Mouse (Mus musculus) adrenal gland, adult (tissue): Measurements from ENCODE around the gene Arhgap23.
A peak's percentile ranks its signal among the peaks of the same experiment; 100 is the strongest.

Source experiments
- DNase-seq, 2 experiments: peaks; one replicate each; pipeline ENCODE4 v3.0.0; 2022 to 2023; ENCODE audit warnings: low spot score in 1 of 2; ENCODE audit not compliant: inconsistent age in 2 of 2

Arhgap23 gene

DNA sequence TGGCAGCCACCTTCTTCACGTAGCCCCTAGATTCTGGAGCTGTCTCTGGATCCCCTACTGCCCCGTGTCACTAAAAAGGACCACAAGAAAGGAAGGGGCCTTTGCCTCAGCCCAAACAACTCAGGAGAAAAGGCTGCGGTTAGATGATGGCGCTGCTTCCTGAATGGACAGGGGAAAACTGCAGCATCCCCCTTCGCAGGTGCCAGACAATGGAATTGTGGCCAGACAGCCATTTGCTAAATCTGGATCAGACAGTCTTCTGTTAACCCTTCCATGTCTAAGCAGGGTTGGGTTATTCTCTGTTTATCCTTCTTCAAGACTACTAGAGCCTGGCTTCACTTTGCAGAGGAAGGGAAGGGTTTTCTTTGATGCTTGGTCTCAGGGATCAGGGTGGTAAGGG, 115.6 kb downstream of the Arhgap23 start:
- no peak for DNase-seq

DNA sequence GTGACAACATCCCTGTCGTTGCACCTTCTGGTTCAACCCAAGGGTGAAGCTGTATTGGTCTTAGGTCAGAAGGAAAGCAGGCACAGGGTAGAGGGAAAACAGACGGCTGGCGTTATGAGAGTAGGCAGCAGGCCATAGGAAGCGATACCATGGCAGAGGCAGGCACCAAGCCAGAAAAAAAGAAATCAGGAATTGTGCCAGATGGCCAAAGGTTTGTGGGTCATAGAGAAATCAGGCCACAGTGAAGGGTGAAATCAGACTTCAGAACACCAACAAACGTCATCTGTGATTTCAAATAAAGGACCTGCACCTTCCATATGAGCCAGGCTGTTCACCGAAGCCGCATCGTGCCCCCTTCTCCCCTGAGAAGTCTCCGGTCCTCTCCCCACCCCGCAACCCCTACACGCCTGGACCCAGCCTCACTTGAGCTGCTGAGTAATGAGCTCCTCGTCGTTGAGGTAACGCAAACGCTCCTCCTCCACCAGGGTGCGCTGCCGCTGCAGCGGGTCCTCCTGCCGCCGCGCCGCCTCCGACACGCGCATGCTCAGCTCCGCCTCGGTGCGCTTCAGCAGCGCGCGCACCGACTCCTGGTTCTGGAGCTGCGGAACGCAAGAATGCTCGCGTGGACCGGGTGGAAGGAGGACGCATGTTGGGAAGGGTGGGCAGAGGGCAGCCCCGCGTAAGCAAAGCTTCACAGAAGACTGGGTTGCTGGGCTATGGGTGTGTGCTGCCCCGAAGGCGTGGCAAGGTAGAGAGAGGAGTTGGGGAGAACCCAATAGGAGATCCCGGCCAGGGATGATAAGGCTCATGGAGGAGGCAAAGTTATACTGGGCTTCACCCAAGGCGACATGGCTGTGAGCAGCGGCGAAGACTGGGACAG, 116.3 kb downstream of the Arhgap23 start:
- peak; percentile 93 to 97 for DNase-seq

DNA sequence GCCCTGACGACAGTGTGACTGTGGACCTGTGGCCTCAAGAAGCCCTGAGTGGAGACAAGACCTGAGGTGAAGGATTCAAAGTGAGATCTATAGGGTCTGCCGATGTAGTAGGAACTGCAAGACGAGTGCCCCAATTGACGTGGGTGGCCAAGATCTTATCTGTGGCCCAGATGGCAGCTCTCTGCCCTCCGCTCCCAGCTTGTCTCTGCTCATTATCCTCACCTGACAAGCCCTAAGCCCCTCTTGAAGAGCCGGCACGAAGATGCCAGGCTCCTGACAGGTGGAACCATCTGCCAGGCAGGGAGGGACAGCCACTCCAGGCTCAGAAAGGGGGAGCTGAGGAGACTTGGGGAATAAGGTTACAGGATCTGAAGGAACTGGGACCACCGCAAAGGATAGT, 117.0 kb downstream of the Arhgap23 start:
- no peak for DNase-seq

DNA sequence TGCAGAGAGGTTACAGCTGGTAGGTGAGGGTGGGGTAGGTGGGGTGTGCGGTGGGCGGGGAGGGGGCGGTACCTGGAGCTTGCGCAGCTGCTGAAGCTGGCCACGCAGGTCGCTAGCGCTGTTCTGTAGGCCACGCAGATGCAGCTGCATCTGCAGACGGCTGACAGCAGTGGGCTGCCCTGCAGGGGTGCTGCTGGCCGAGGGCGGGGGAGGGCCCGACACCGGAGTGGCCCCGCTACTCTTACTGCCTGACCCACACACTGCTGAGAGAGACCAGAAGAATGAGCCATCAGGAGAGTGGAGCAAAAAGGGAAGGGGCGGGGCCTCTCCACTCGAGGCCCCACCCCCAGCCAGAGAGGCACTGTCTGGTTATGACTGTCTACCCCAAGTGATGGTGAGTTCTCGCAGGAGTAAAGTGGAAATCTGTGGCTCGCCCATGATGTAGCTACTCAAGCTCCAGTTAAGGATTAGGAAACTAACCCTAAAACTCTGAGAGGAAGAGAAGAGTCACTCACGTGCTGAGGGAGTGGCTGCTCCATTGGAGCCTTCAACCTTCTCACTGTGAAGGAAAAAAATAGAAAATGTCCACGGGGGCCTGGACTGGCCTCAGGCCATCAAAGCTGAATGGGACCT, 117.7 kb downstream of the Arhgap23 start:
- peak; percentile 44 to 62 for DNase-seq

DNA sequence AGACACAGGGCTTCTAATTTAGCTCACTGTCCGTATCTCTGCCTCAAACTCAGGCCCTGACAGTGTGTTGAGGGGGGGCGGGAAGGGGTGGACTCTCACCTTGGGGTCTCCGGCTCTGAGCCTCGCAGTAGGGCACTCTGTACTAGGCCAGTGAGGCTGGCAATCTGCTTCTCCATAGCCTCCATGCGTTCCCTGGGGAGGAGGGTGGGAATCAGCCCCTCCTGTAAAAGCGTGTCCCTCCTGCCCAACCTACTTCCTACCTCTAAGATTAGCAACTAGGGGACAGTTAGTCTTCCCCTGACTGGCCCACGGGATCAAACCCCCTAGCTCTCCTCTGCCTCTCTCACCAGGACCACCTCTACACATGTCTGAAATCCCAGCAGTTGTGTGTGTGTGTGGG, 118.3 kb downstream of the Arhgap23 start:
- no peak for DNase-seq

DNA sequence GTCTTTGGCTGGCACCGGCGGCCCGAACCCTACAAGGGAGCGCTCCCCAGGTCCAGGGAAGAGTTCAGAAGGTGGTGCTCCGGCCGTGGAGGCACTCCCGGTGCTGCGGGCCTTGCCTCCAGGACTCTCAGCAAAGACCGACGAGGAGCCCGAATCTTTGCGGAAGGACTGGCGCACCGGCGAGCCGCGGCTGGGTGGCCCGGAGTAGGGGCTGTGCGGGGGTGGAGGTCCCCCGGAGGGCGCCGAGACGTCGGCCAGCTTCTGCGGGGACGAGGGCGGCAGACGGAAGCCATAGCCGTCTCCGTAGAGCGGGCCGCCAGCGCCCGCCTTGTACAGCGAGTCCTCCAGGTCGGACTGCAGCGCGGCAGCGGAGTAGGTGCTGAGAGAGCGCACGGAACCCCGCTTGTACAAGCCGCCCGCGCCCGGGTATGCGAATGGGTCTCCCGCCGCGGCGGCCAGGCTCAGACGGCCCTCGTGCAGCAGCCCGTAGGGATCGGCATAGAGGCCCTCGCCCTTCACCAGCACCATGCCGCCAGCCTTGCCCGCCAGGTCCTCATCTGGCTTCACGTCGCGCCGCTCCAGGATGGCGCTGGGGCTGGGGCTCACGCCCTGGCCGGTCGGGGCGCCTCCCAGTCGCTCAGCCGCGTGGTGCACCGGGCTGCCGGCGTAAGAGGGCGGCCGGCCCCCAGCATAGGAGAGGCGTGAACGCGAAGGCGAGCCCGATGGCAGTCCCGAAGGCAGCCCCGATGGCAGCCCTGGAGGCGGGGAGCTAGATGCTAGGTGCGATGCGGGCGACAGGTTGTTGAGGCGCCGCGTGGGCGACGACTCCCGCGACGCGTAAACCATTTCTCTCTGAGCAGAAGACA, 119.3 kb downstream of the Arhgap23 start:
- DNase-seq: peak; percentile 34 to 65

DNA sequence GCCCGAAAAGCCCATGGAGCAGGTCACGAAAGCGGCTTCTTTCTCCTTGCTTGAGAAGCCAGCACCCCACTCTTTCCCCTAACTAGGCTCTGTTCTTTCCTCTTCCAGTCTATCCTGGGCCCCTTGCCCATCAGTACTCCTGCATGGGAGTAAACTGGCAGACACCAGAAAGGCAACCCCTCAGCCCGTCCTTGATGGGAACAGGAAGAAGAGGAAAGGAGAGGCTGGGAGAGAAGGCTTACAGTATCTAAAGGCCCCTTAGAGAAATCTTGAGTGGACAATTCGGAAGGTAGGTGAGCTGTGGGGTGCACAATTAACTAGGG, 119.9 kb downstream of the Arhgap23 start:
- no peak for DNase-seq

DNA sequence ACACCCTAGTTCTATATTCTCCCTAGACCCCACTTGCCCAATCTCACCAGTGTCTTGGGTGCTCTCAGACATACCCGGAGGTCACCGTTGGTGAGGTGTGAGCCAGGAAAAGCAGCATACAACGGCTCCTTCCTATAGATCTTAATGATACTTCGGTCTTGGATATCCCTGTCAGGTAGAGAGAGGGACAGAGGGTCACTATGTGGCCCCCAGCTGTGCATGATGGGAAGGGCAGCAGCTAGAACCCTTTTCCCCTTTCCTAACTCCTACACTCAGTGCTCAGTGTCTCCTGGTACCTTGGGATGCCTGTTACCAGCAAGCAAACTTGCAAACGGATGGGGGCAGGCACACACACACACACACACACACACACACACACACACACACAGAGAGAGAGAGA, 120.3 kb downstream of the Arhgap23 start:
- DNase-seq: no peak

DNA sequence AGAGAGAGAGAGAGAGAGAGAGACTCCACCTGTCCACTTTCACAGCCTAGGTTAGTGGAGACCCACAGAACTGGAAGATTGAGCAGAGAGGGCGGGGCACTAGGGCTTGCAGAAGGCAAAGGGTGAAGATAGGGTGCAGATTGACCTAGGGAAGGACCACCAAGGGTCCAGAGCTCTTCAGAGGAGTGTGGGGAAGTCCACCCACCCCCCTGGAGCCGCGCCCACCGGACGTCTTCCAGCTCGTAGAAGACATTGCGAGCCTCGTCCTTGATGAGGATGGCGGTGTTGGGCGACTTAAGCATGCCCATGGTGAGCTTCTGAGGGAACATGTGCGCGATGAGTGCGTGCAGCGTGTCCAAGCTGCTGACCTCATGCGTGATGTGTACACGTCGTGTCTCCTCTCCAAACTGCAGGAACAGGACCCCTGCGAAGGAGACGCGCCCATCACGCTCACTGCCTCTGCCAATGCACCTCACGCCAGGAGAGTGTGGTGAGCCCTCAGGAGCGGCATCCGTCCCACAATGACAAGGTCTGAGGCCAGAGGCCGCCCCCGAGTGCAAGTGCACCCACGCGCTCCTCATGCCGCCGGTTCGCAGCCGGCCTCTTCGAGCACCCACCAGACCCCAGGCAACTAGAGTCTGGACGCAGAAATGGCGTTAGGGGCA, 120.9 kb downstream of the Arhgap23 start:
- no peak for DNase-seq

DNA sequence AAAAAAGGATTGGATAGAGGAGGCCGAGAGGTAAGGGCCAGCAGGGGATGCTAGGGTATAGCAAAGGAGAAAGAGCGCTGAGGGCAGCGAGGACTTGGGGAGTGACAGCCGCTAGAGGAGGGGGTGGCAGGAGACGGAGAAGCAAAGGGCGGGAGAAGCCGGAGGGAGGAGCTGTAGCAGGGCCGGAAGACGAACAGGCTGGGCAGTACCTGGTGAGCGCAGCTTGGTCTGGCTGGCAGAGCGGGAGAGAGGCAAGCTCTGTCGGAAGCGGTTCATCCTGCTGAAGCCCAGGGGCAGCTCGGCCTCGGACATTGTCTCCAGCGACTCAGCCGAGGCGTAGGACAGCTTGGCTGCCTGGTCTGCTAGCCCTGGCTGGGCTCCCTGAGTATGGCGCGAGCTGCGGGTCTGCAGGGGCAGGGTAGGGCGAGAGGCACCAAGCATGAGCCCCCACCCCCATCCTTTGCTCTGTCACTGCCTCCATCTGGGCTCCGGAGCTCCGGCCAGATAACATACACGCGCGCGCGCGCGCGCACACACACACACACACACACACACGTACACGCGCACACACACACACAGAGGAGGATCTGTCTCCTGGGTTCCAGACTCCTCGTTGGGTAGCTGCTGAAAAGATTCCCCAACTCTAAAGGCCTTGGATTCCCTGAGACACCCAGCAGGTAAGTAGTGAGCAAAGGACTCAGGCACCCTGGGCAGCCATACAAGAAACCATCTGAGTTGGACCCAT, 121.7 kb downstream of the Arhgap23 start:
- DNase-seq: peak; percentile 42 to 69

DNA sequence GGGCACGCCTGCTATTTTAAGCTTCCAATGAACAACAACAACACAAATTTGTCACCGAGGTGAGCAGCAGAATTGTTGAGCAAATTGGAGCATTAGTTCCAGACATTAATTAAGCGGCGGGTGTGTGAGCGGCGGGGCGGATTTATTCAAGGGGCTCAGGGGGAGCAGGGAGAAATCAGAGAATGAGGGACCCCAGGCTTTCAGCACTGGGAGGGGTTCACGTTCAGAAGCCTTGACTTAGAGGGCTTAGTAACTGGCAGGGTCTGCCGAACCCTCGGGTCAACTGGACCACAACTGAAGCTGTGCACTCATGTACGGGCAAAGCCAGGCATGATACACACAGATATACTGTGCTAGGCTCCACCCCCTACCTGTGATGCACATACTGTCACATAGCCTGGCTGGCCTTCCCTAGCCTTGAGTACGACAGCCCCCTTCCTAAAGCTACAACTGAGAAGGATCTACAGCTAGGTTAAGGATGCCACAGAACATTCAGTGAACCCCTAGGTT, 122.3 kb downstream of the Arhgap23 start:
- no peak for DNase-seq

DNA sequence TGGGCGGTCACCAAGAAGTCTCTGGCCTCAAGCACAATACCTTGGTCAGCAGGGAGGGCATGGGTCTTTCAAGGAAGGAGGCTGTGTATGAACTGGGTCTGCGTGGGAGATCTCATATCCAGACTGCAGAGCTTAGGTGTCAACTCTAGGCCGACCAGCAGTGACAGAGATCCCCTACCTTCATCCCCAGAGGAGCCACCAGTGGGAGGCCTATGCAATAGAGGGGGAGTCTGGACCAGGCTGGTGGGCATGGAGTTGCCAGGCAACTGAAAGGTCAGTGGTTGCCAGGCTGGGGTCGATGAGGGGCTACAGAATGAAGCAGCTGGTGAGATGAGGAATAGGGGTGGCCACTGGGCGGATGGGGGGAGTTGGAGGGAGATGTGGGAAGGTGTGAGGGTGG, 124.3 kb downstream of the Arhgap23 start:
- no peak for DNase-seq

DNA sequence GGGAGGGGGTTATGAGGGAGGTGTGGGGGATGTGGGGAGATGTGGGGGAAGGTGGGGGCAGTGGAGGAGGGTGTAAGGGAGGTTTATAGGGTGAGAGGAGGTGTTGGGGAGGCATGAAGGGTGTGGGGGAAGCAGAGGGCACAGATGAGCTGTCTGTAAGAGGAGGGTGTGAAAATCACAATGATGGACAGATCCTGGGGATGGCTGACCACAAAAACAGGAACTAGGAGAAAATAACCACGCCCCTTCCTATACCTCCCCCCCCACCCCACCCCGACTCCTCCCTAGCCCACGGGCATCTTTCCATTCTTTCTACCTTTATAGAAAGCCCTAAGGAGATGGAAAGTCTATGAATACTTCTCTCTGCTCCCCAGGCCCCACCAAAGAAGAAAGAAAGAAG, 124.8 kb downstream of the Arhgap23 start:
- DNase-seq: no peak

DNA sequence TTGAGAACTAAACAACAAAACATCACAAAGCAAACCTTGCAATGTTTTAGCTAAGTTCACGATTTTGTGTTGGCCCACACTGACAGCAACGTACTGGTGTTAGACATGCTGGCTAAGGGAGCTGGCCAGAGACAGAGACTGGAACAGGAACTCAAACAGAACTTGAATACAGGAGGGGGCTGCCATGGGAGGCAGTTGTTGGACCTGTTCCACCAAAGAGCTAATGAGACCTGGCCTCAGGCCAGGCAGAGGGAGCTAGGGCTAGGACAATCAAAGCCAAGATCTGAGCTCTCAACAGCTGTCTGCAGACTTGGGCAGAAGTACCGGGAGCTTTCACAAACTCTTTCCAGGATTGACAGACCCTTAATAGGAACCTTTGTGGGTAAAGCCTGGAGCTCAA, 125.3 kb downstream of the Arhgap23 start:
- no peak for DNase-seq

DNA sequence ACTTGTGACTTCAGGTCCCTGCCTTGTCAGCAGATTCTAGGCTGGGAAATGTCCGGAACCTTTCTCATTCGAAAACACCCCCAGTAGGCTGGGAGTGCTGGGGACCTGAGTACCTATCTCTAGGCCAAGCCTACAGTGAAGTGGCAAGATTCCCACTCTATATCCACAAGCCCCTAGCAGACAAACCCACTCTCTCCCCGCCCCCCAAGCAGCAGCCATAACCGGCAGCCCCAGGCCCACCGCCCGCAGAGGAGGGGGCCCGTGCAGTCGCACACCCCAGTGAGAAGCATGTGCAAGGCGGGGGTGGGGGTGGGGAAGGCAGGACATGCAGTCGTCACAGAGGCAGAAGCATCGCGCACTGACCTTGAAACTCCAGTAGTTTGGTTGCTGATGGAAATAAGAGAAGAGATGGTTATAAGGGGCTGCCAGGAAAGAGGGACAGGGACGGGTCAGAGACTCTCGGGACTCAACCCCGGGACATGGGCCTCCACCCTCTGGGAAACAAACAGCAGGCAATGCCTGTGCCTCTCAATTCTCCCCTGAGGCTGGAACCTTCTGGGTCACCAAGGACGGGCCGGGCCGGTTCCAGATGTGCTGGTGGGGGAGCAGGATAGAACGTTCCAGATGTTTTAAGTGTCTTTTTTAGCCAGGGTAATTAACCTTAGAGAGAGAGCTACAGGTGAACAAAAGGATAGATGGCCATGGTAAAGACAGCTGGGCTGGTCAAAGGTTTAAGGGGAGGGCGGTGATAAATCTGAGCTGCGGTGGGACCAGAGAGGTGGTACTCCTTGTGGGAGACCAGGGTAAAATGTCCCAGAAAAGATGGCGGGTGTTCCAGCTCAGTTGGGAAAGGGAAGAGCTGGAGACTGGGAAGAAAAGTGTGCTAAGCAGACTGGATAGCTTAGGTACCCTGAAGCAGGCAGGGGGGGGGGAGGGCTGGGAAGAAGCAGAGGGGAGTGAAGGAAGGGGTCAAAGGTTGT, 127.1 kb downstream of the Arhgap23 start:
- DNase-seq: no peak

DNA sequence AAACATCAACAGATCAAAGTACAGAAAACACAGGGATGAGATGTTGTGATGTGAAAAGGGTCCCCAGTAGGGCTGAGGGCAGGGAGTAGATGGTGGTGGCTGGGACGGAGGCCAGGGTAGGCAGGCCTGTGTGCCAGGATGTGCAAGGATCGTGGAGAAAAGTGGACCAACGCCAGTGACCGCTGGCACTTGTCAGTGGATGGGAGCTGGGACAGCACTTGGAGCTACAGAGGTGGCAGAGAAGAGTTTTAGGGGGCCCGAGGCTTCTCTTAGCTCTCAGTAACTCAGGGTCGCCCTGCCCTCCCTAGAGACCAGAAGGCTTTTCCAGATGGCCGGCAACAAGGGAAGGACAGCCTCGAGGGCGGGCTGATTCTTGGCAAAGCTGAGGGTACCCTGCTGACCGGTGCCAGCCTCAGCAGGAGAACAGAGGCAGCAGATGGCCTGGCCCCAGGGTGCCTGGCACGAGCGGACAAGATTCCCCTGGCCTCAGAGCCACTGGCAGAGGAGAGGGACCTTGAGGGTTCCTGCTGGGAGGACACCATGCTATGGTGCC, 127.9 kb downstream of the Arhgap23 start:
- DNase-seq: peak; percentile 32 to 67

DNA sequence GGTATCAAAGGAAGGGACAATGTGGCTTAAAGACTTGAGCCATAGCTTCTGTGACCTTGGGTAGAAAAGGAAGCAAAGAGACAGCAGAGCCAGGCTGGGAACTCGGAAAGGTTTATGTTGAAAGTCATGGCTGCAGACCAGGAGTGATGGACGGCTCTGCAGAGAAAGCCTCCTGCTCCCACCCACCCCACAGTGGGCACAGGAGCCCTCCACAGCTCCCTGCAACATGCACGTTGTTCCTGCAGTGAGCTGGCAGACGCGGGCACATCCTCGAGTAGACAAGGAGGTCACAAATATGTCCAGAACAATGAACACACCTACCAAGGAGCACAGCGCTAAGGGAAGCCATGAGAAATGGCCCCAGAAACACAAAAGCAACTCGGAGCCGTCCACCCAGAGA, 128.6 kb downstream of the Arhgap23 start:
- no peak for DNase-seq

DNA sequence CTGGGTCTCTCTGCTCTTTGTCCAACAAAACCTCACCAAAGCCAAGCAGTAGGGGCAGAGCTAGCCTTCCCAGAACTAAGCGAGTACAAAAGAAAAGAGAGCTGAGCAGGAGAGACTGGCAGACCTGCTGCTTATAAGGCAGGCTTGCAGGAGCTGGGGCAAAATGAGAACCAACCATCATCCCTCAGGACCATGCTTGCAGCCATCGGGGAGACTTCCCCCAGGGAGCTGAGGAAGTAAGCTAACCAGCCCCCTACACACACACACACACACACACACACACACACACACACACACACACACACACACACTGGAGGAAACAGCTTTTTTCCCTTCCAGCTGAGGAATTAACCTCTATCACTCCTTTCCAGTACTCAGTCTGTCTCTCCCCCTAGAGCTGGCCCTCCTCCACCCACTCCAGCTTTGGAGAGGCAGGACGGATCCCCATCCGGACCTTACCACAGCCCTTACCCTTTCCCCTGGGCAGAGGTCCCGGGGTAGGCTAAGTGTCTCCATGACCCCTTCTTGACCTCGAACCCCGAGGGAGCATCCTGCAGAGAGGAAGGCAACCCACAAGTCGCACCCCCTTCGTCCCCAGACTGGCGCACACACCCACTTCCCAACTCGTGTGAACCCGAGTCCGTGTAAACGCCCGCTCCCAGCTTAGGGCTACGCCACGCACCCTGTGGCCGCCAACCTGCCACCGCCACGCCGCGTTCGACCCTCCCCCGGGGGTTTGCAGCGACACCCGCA, 130.7 kb downstream of the Arhgap23 start:
- peak in 1 of 2 experiments; percentile 52 for DNase-seq
